Mouse (Mus musculus) T-helper 1 cell (primary cell): Measurements from ENCODE around the gene Pisd.
"Not testable (repeated sequence)": the region's sequence is repeated elsewhere in the genome, so short reads cannot be mapped to it uniquely, and the experiment has no call there.

Experiments used
- in situ Hi-C: fragments of 300-600 bp; cut with MboI, MseI; formaldehyde crosslinking; loops from one replicate; pipeline ENCODE4 v1.15.1; 2025; ENCODE audit warnings: high pct_unique_total_duplicates

Pisd gene

DNA sequence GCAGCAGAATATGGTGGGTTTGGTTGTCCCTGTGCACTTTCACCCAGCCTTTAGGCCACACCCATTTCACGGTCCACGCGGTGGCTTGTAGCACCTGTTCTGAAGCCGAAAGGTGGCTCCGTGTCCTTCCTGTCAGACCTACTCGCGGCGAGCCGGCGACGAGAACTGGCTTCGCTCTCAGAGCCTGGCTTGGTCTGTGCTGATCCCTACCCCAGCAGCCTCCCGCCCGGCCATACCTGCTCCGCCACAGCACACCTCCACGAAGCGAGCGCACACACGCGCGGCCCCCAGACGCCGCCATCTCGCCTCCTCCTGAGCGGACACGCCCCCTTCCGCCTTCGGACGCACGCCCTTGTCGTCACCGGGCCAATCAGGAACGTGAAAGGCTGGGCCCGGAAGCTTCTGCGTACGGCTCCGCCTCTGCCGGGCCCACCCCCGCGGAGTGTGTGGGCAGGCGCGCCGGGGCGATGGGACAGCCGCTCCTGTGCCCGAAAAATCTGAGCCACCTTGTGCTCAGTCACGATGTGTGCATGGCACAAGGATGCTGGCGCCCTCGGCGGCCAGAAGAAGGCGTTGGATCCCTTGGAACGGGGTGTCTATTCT, at the start of gene Pisd:
Gene Pisd (minus strand): TSS at position 334 of the 603 bp plus-strand sequence.
- in situ Hi-C loops = no loop called here

- in situ Hi-C loops = no loop called here
Measured at GRCm38 (mm10) chr5:32834497-32834896, 49.1 kb upstream of the Pisd start.

GRCm38 (mm10) chr5:32830054-32830453, 44.6 kb upstream of the Pisd start:
- in situ Hi-C loops = no loop called here

DNA sequence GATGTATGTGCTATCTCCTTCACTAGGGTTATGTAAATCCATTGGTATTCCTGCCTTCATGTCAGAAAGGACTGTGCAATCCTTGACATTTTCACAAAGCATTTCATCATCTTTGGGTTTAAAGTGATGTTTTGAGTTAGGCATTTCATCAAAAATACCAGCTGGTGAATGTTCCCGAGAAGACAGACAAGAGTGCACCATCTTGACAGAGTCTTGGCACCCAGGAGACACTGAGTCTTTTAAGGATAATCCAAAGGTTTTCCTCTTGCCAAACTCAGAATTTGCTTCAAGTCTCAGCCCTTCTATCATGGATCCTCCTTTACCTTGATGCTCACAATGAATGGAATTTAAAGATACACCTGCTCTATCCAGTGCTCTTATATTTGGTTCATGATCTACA, 43.3 kb upstream of the Pisd start:
- in situ Hi-C loops = not testable (repeated sequence)

DNA sequence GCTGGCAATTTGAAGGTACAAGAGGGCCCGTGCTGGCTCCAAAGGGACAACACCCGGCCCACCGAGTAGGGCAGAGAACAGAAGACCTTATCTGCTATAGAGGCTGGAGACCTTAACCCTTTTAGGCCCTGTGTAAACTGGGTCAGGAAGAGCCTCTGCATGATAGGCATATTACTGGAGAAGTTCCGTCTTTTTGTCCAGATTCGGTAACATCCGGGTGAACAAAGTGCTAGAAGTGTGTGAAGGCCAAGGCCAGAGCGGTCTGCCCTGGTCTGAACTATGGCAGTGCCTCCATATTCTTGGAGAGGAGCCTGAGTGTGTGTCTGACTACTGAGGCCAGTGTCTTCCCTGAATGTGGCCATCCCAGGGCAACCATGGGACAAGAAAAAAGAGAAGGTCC, 41.6 kb upstream of the Pisd start, which contains the start of gene Gm20671:
Gene Gm20671 (minus strand): TSS at position 101 of the 400 bp plus-strand sequence.
- in situ Hi-C loops = no loop called here

DNA sequence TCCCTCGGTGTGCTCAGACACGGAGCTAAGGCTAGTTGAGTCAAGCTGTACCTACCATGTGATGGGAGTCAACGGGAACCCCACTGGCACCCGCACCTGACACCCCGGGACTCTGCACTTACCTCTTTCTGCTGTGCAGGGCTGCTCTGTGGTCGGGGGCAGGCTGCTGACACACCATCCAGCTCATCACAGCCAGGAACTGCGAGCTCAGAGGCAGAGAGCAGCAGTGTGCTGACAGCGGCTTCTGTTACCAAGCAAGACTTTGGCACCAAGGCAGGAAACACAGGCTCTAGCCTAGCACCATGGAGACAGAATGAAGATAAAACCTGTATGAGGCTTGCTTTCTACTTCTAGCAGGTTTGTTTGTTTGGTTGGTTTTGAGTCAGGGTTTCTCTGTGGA, 35.0 kb upstream of the Pisd start:
- in situ Hi-C loops = no loop called here

DNA sequence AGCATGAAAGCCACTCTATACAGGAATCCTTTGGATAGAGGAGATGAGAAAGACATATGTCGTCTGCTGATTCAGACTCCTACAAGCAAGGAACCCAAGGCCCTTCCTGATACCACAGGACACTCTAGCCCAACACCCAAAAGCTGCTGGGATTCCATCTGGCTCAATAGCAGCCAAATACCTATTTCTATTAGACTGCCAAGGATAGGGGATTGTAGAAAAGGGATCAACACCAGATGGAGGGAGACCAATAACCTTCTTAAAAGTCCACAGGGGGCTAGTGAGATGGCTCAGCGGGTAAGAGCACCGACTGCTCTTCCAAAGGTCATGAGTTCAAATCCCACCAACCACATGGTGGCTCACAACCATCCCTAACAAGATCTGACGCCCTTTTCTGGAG, 29.9 kb upstream of the Pisd start:
- in situ Hi-C loops = no loop called here

DNA sequence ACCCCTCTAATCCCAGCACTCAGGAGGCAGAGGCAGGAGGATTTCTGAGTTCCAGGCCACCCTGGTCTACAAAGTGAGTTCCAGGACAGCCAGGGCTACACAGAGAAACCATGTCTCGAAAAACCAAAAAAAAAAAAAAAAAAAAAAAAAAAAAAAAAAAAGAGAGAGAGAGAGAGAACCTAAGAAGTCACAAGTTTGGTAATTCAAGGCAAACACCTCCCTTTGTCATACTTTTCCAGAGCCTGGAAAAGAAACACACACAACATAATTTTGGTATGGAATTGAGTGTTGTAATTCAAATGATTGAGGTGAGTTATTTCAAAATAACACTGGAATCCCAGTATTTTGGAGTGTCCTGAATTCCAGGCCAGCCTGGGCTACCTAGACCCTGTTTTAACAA, 1.0 kb upstream of the Pisd start:
- in situ Hi-C loops = not testable (repeated sequence)

DNA sequence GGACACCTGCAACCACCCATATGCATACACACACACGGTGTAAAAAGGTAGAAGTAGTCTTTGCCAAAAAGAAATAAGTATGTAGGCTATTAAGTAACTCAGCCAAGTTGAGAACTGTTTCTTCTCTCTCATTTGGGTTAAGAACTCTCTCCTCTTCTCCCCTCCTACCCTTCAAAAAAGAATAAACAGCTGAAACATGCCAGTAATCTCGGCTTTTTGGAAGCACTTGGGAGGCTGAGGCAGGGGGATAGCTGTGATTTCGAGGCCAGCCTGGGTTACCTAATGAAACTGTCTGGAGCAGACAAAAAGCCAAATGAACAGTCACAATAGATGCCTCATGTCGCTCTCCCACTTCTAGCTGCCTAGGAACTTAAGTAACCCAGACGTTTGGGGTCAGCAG, 720 bp downstream of the Pisd start:
- in situ Hi-C loops = no loop called here

DNA sequence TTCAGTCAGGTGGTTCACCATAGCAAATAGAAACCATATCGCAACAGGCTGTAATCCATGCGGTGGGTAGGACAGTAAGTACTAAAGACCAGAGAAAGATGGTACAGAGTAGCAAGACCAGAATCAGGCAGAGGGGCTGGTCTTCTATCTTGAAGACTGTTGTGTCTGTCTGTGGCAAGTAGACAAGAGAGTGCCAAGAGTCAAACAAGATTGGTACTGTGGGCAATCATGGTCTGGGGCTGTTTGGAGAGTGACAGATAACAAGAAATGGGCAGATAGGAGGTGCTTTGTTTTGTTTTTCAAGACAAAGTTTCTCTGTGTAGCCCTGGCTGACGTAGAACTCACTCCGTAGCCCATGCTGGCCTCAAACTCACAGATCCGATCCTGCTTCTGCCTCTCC, 3.9 kb downstream of the Pisd start:
- in situ Hi-C loops = no loop called here

GRCm38 (mm10) chr5:32778168-32778567, 7.3 kb downstream of the Pisd start:
- in situ Hi-C loops = no loop called here

GRCm38 (mm10) chr5:32772361-32772760, 13.1 kb downstream of the Pisd start:
- in situ Hi-C loops = no loop called here

DNA sequence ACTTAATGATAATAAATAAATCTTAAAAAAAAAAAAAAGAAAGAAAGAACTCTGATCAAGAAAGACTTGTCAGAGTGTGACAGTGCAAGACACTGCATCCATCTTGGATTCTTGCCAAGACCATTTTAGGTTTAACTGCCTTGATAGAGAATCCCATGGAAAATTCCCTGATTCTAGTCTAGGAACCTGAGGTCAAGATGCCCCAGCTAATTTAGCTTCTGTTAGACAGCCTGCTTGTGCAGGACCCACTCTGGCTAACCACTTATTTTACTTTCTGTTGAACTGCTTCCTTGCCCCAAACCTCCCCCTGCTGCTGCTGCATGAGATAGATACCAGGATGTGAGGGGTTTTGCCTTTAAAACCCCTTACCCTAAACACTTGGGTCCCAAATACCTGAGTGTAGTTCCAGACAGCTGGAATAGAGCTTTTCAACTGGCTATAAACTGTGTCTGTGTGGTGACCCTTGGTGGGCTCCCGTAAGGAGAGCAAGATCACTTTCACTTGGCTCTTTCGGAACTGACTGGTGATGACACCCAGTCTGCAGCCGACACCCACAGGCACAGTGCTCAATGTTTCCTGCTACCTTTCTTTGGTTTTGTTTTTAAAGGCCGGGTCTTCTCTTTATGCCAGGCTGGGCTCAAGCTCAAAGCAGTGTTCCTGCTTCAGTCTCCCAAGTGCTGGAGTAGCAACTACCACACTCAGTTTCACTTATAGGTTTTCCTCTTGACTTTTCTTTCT, 17.6 kb downstream of the Pisd start:
- in situ Hi-C loops = no loop called here

GRCm38 (mm10) chr5:32767004-32767403, 18.4 kb downstream of the Pisd start:
- in situ Hi-C loops = no loop called here

- in situ Hi-C loops = no loop called here
Measured at GRCm38 (mm10) chr5:32761566-32762140, 23.8 kb downstream of the Pisd start.

- in situ Hi-C loops = no loop called here
Measured at GRCm38 (mm10) chr5:32760787-32761186, 24.7 kb downstream of the Pisd start.

GRCm38 (mm10) chr5:32760352-32760751, 25.1 kb downstream of the Pisd start:
- in situ Hi-C loops = not testable (repeated sequence)

- in situ Hi-C loops = no loop called here
Measured at GRCm38 (mm10) chr5:32759662-32760061, 25.8 kb downstream of the Pisd start.

GRCm38 (mm10) chr5:32756141-32756540, 29.3 kb downstream of the Pisd start:
- in situ Hi-C loops = no loop called here

DNA sequence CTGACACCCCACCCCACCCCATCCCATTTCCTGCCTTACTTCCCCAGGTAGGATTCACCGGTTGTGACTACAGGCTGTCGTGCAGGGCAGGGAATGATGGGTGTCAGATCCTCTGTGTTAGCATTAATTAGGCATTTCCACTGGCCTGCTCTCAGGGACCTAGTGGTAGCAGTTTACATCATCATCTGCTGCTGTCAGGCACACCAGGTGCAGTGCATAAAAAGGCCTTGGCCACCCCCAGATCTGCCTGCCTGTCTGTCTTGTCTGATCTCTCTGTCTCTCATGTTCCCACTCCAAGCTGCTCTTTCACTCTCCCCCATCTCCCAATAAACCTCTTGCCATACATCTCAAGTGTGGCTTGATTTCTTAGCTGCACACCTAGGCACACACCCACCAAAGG, 33.7 kb downstream of the Pisd start:
- in situ Hi-C loops = no loop called here

GRCm38 (mm10) chr5:32748936-32749335, 36.5 kb downstream of the Pisd start:
- in situ Hi-C loops = no loop called here

DNA sequence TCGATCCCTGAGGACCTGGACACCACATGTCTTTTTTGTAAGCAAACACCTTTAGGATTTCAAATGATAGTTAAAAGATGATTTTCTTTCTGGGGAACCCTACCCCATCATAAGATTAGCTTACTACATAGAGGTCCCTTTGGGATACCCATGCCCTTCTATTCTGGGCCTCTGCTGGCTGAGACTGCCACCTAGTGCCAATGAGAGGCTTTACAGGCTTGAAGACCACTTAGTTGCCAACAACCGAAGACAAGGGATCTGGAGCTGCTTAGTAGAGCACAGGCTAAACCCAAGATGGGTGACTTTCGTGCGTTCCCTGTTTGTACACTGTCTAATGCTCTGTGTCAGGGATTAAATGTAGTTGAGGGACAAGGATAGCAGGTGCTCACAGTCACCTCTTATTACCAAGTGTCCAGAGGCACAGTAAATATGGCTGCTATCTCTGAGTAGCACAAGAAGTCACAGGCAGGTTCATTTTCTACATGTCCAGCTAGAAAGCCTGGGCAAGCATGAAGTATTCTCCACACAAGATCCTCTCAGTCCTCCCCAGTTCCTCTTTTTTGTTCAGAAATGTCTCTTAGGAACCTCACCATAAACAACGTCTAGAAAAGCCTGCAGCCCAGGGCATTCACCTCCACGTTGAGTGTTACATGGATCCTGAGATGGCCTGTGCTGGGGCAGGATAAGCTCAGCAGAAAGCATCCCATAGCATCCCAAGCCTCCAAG, 37.6 kb downstream of the Pisd start:
- in situ Hi-C loops = no loop called here
